Mouse (Mus musculus) embryo, embryonic 10 days (tissue): ENCODE data around the gene Fam198a.
A peak's percentile ranks its signal among the peaks of the same experiment; 100 is the strongest.

ENCODE experiments used
- DNase-seq: peaks from one replicate; pipeline ENCODE4 v3.0.0-alpha.2; 2015; ENCODE audit warnings: low spot score

The Fam198a gene

DNA sequence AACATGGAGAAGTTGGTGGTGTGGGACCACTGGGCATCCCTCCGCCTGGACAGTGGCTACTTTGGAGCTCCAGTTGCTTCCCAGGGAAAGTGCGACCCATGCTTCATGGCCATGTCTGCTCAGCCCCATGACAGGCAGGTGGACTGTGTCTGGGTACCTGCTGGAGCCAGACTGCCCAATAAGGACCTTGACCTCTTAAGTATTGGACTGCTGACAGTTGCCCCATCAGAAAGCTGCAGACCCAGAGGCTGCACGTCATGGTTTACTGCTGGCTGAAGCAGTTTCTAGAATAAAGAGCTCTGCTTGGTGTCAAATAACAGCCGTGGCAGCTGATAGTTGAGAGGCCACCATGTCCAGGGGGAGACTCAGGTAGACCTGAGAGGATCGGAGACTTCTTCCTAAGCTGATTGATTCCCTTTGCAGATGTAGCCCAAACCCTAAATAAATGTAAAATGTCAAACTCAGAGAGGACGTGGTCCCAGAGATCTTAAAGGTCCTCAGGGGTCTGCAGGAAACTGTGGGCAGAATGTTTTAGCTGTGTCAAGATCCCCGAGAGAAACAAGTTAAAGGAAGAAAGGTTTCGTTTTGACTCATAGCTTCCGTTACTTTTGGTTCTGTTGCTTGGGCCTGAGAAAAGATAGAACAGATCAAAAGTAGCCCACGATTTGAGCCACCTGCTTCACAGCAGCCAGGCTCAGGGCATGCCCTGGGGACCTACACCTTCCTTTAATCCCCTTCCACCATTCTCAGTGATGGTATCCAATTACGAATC lies 24.0 kb upstream of the Fam198a start:
- no peak for DNase-seq

DNA sequence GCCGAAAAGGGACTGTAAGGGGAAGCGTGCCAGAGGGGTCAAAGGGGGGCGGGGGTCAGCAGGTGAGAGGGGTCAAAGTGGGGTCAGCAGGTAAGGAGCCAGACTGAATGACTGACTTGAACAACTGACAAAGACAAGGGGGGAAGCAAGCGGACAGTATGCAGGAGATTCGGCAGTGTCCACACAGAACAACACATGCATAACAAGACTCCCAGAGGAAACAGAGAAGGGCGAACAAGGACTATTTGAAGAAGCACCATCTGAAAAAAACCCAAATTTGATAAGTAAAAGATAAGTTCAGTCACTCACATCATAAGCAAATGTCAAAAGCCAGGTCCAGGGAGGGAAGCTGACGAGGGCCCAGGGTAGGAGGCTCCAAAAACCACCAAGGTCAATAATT lies 23.1 kb upstream of the Fam198a start:
- DNase-seq: no peak

DNA sequence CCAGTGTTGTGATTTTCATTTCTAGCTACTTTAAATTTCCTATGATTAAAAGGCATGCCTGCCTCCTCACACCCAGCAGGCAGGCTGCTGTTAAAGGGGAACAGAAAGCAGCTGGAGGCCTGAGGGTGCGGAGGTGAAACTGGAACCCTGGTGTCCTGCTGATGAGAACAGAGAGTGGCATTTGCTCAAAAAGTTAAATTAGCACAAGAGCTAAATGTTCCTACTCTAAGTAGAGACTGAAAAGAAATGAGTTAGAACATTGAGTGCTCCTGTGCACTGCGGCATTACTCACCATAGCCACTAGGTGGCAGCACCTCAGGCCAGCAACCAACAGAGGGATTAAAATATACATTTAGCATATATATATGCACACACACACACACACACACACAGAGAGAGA lies 22.3 kb upstream of the Fam198a start:
- peak; percentile 50 for DNase-seq

DNA sequence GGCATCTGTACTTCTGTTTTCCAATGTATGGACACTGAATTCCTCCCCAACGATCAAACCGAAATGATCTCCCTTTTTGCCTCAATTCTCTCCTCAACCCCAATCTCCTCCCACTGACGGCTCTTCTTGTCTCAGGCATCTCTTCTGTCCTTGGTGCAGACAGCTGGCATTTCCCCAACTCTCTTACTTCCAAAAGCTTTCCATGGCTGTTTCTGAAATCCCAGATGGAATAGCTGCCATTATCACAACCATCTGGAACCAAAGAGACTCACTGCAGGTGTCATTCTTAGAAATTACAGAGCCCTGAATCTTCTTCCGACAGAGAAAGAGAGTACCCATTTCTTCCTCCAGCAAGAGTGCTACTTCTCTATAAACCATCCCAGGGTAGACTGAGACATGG lies 15.9 kb upstream of the Fam198a start:
- DNase-seq: no peak

DNA sequence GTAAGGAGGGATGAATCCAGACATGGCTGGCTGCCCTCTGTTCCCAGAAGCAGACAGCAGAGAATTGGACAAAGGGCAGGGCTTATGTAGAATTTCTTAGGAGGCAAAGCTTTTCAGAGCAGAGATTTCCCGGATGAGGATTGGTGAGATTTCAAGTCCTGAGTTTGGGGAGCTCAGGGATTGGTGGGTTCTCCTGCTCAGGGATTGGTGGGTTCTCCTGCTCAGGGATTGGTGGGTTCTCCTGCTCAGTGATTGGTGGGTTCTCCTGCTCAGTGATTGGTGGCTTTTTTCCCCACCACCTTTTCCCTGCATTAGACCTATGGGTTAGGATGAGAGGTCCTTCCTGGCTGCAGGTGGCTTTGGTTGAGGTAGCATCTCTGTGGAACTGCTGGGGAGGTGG lies 13.8 kb upstream of the Fam198a start:
- DNase-seq: no peak

DNA sequence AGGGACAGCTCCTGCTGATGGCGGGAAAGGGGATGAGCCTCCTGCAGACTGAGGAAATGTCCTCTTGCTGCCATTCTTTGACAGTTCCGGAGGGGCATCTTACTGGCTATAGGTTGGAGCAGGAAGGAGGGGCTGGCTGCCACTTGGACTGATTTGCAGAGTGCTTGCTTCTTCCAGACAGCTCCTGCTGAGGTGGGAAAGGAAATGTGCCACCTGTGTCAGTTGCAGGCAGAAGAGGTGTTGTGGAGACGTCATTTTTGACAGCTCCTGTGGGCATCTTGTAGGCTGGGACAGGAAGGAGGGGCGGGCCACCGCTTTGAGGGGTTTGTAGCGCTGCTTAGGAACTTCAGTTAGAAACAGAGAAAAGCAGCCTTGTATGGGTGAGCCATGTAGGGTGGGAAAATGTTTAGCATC lies 13.3 kb upstream of the Fam198a start:
- no peak for DNase-seq

DNA sequence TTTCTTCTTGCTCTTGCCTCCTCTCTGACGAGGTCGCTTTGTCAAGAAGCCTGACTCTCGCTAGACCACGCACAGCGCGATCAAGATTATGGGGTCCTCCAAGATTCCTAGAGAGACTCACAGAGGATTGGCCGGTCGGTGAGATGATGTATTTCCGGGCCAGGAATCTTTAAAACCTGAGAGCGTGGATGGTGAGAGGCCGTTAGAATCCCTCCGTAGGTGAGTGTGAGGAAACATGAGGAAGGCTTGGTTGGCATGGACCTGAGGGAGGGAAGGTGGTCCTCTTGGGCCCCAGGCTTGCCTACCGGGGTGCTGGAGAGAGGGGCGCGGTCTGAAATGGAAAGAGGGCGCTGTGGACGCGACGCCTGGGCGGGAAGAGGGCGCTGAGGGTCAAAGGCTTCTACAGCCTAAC lies 12.8 kb upstream of the Fam198a start:
- DNase-seq: peak; percentile 74

DNA sequence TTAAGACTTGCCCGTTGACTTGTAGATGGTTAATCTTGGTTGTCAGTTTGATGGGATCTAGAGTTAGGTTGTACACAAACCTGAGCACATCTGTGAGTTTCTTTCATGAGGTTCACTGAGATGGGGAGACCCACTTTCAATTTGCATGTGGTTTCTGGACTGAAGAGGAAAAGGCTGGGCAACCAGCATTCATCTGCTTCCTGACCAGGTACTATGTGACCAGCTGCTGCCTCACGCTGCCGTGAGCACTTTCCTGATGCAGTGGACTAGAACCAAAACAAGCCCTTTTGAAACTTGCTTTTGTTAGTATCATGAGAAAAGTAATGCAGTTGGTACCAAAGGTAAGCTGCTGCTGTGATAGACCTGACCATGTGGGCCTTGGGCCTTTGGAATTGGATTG lies 7.8 kb upstream of the Fam198a start:
- DNase-seq: no peak

DNA sequence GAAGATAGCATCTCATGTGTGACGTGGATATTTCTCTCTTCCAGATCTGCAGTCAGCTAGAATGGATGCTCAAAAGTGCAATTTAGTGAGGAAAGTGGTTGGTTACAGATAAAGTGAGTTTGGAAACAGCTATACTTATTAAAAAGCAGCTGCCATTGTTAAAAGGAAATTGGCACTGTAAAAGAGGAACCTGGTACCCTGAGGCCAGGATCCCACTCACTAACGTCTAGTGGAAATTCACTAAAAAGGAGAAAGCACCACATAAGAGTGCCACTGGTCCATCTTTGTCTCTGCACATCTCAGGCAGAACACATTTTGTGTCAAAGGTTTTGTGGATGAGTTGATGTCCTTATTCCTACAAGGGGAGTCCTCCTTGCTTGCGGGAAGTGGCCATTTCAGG lies 7.2 kb upstream of the Fam198a start:
- DNase-seq: no peak

DNA sequence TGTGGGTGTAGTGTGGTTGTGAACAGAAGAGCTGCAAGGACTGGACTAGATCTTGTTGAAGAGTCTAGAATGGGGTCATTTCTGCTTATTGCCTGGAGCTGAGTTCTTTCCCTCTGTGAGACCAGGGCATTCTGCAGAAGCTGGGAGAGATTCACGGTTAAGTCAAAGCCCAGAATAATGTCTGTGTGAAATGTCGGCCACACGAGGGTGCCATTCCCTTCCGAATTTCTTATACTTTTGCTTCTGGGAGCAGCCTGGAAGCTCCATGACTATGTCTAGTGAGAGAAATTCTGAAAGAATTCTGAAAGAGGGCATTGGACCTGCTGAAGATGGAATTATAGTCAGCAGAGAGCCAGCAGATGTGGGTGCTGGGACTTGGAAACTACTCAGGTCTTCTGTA lies 3.0 kb upstream of the Fam198a start:
- peak; percentile 71 for DNase-seq

DNA sequence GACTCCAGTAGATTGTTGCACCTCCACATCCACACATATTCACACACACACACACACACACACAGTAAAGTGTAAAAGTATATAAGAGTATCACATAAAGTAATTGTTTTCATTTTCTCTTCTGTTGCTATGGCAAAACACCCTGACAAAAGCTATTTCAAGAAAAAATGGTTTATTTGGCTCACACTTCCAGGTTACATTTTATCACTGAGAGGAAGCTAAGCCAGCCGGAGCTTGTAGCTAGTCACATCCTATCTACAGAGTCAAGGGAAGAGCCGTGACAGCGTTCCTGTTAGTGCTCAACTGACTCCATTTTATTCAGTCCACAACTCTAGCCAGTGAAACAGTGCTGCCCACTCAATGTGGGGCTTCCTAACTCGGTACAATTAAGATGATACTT lies 2.4 kb upstream of the Fam198a start:
- DNase-seq: no peak

DNA sequence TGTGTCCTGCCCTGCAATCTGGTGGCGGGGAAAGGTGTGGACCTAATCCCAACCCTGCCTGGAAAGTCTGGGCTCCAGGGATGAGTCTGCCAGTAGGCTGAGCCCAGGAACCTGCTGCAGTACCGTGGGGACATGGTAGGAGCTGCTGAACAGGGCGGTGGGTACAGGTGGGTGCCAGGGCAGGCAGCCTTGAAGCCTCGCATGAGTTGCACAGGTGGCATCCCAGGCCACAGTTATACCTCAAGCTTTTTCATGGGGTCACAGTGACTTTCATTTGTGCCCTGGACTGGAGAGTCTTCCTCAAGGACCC lies 281 bp downstream of the Fam198a start:
- DNase-seq: no peak

DNA sequence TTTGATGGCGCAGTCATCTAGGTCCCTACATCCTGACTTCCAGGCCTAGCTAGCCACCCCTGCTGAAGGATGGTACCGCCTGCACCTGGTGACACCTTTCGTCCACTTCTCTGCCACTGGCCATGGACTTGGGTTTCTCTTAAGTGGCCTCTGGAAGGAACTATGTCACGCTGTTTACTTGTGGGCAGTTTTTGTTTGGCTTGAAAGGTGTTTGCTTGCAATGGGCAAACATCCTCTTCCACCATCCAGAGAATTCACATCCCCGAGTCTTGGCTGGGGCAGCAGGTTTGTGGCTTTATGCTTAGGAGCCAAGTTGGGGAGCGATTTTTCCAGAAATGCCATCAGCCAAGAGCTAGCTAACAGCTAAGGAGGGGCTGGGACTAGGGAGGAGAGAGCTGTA lies 1.8 kb downstream of the Fam198a start:
- no peak for DNase-seq

DNA sequence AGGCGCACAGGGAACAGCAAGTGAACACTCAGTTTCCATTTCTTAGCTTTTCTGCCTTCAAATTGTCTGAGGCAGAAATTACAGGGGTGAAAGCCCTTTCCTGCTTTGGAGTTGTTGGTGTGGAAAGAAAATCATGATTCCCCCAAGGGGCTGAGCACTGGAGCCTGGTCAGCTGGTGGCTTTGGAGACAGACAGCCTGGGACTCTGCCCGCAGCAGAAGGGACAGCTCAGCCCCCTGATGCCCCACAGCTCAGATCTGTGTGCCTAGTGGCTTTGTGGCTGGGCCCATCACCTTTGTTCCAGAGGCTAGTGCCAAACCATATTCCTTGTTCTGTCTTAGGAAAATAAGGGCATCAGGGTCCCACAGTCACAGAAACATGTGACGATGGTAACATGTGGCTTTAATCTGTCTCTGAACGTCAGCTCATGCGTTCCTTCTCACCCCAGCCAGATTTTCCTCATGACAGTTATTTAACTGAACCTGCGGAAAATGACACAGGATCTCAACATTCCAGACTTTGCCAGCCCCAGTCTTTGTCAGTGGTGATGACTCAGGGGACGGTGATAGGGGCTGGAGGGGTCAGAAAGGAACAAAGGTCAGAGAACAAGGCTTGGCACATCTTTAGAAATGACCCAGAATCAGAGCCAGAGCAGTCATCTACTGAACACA lies 9.3 kb downstream of the Fam198a start:
- peak; percentile 45 for DNase-seq

DNA sequence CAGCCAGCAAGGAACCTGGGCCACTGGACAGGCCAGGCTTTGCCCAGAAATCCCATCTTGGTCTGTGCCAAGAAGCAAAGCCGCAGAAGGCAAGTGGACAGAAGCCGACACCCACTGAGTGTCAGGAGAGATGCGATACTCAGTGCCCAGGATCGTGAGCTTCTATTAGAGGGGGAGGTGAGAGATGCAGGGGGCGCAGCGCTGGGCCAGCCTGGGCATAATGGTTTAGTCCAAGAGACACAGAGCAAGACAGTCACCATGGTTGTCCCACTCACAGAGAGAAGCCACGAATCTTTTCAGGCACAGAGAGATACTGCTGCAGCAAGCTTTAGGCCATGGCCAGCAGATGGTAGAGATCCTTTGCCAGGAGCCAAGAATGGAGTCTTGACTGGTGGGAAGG lies 14.2 kb downstream of the Fam198a start:
- DNase-seq: no peak

DNA sequence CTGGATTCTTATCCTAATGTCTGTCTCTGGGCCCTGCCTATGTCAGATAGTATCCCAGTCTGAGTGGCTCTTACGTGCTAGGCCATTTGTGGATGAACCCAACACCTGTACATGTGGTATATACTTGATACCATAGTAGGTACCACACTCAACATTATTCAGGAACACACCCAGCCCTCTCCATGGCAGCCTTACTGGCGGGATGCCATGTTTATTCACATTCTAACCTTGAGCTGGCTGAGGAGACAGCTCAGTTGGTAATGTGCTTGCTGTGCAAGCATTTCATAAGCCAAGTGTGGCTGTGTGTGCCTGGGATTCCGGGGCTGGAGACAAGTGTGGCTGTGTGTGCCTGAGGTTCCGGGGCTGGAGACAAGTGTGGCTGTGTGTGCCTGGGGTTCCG lies 17.5 kb downstream of the Fam198a start:
- no peak for DNase-seq

DNA sequence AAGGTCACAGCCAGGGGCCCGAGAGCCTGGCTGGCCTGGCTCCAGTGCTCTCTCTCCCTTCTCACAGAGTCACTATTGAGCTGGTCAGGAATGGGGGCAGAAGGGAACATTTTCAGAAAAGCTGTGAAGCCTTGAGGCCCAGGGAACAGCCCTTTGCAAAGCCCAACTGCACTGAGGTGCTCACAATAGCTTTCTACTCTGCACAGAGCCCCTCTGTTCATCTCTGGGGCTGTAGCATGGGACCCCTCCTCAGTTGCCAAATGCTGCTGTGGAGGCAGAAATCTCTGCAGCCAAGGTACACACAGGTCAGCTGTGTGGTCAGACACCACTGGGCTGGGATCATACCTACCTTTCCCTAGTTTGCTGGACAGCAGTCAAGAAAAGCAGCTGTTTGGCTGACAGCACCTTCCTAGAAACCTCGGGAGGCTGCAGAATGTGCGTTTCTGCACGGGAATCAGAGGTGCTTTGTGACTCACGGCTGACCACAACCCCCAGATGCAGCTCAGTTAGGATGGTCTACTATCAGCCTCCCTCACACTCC lies 19.1 kb downstream of the Fam198a start:
- DNase-seq: no peak

DNA sequence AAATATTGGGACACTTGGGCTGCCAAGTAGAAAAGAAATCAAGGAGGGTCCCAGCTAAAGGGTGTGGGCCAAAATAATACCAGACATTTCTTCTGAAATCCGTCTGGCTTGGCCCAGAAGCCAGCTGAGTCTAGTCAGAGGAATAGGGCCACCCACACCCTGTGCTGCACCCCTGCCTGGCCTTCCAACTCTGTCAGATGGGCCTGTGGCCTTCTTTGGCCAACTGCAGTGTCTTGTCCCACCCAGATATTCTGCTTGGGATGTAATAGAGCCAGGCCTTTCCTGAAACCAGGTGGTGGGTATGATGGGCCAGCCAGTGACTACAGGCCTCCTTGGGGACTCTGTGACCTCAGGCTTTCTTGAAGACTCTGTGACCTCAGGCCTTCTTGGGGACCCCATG lies 22.4 kb downstream of the Fam198a start:
- DNase-seq: no peak

DNA sequence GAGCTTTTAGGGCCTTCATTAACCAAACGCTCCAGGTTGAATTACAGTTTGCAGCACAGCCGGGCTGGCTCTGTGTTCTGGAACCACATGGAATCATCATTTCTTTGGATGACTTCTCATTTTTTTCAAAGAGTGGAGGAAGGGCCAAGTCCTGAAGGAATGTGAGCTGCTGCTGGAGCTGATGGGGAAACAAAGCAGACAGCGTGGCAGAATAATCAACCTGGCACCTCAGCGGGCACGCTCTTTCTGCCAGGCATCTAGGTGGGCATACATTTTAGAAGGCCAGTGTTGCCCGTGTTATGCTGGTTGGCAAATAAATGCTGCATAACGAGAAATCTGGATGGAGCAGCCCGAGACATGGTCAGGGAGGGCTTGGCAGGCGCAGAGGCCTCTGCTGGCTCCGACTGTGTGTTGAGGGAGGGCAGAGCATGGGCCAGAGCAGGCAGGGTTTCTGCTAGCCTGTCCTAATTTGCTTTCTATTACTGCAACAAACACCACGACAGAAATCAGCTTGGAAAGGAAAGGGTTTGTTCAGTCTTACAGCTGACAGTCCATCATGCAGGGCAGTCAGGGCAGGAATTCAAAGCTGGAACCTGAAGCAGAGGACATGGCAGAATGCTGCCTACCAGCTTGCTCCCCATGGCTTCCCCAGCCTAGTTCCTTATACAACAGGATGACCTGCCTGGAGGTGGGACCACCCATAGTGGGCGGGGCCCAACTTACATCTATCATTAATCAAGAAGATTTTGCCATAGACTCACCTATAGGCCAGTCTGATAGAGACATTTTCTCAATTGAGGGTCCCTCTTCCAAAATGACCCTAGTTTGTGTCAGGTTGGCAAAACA lies 23.6 kb downstream of the Fam198a start:
- no peak for DNase-seq

DNA sequence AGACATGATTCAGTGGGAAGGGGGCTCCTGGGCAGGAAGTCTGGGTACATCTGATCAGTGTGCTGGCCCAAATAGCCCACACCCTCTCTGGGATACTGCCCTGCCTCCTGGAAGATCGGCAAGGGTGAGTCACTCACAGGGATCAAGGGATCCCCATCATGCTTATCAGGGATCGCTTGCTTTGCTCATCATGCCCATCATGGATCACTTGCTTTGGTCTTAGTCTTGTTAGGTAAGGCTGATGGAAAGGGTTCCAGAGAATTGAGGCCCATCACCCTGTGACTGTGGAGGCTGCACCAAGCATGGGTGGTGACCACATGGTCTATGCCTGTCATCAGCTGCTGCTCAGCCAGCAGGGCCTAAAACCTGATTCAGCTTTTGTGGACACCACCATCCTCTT lies 24.5 kb downstream of the Fam198a start:
- DNase-seq: no peak

DNA sequence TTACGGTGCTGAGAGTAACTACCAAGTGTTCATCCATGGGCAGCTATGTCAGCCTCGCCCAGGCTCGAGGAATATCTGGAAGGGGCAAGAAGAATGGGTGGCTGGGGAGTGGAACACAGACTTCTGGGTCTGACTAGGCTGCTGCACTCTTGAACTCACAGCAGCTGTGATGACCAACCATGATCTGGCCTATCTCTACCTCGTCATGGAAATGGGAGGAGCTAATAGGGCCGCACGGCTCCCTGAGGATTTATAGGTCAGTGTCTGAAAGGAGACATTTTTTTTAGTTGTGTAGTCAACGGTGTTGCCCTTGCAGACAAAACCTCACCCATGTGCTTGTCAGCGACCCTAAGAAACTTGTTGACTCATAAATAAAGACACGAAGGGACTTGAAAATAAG lies 30.3 kb downstream of the Fam198a start:
- no peak for DNase-seq

DNA sequence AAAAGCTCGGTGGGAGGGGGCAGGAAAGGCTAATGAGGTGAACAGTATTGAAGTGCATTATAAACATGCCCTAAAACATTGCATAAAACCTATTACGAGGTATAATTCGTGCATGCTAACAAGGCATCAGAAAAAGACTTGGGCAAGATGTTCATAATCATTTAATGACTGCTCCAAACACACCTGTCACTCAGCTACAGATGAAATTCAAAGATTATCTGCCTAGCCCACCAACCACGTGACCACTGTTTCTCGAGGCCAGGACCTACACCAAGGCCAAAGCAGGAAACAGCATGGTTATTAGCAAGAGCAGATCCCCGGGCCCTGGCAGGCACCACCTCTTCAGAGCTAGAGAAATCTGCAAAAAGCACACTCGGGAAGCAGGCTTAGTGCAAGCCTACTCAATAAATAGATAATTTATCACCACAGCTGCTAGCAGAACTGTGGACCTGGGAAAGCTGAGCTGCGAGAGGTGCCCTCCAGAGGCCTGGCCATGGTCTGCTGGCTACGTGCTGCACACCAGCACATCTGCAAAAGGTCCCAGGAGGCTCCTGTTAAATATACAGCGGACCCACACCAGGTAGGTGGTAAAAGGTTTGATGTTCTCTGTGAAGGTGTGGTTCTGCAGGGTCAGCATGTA lies 30.8 kb downstream of the Fam198a start:
- DNase-seq: no peak
